Mouse (Mus musculus) cerebellum, postnatal 14 days (tissue): ENCODE results near the gene Hist2h4.
A peak's percentile ranks its signal among the peaks of the same experiment; 100 is the strongest.

ENCODE experiments used
- DNase-seq, 2 experiments: peaks; one replicate each; pipeline ENCODE4 v3.0.0; 2021; ENCODE audit warnings: mixed read lengths in 2 of 2

Hist2h4 gene

GRCm38 (mm10) chr3:96245003-96245886, 17.9 kb downstream of the Hist2h4 start, which contains the start of gene Hist2h2aa1:
Gene Hist2h2aa1, plus strand, starts transcription at chr3:96245497.
- peak; percentile 88 to 90 for DNase-seq

DNA sequence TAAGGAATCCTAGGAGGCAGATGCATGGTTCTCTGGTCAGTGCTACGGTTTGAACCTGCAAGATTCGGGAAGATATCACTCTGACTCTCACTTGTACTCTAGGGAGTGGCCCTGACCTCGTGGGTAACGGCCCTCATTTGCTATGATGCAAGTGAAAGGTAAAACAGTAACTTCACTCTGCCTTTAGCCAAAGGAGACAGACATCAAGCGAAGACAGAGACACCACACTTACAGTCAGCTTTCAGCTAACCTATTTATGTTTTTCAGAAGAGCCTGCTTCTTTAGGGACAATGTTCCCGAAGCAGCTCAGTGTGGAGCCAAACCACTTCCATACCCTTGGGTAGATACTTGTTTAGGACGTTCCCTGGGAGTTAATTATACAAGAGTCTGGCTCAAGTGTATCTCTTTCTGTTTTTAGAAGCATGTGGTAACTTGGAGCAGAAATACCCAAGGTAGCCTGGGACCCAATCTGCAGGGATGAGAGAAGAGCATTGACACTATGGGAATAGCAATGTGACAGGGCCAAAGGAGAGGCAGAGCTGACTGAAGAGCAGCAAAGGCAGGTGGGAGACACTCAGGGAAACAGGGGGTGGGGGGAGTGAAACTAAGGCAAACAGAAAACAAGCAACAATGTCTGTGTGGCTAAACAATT, 19.1 kb downstream of the Hist2h4 start:
- no peak for DNase-seq

DNA sequence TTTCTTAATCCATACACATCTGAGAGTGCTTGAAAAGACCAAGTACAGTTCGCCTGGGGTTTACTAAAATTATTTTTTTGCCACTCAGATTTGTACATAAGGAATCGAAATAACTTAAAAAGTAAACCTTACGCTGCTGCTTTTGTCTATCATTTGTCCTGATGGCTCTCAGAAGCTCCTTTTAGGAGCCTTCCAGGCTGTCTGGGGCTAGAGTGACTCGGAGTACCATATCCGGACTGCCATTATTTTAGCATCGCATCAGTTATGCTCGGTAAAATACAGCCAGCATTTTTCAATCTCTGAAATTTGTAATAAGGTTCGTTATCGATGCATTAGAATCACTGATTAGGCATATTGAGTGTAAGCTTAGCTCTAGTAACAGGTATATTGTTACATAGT, 22.3 kb downstream of the Hist2h4 start:
- DNase-seq, result no peak

GRCm38 (mm10) chr3:96239949-96240798, 22.9 kb downstream of the Hist2h4 start, which contains the start of gene Hist2h2aa2:
Gene Hist2h2aa2, minus strand, starts transcription at chr3:96240276.
- DNase-seq, result peak; percentile 95 to 98

DNA sequence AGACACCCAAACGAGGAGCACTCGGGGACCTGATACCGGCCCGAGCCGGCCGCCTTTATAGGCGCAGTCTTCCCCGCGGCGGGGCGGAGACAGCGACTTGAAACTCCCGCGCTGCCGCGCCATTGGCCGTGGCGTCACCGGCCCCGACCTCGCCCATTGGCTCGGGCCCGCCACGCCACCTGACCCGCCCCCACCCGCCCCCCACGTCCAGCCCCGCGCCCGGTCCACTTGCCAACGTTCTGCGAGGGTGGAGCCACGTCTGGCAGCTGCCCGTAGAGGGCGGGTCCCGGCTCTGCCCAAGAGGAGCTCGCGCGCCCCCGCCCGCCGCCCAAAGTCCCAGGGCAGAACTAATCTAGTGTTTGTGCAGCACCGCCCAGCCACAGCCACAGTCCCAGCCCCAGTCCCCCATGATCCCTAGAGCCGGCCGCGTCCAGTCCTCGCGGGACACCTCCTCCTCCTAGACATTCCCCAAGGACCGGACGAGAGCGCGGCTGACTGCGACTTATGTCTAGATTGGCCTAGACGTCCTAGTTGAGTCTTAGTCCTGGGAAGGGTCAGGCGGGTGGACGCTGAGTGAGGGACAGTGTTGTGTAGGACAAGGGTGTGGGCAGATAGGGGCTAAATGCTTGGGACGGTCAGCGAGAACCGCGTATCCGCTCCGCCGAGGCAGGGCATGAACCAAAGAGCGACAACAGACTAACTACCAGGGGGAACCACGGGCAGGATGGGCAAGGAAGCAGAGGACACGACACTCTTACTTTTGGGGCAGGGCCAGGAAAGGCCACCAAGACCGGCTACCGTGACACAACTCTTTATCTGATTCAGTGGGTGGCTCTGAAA, 23.9 kb downstream of the Hist2h4 start, which contains the start of gene Hist2h3c2:
Gene Hist2h3c2, minus strand, starts transcription at position 174 of the 840 bp plus-strand sequence.
- DNase-seq, result peak; percentile 49 to 62

DNA sequence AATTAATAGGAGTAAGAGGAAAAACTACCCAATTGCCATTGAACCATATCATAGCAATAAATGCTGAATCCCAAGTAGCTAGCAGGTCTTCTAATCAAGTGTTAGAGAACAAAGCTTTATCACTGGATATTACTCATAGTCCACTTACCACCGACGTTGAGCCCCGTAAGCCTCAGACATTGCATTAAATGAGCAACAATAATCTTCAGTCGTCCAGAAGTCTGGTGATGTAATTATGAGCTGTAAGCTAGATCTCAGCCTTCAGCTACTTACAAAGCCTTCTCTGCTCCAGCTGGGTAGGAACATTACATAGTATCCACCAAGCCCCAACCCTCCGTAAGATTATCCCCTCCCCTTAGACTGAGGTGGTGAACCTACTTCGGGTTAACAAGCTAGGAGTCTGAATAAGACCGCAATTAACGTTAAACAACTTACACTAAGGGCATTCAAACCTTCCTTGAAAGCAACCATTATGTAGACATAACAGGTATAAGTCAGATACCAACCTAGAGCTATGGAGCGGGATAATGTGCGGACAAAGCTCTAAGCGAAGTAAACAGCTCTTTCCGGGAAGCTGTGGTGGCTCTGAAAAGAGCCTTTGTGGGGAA, 25.1 kb downstream of the Hist2h4 start:
- DNase-seq, result no peak

GRCm38 (mm10) chr3:96237335-96237903, 25.7 kb downstream of the Hist2h4 start:
- DNase-seq, result no peak

DNA sequence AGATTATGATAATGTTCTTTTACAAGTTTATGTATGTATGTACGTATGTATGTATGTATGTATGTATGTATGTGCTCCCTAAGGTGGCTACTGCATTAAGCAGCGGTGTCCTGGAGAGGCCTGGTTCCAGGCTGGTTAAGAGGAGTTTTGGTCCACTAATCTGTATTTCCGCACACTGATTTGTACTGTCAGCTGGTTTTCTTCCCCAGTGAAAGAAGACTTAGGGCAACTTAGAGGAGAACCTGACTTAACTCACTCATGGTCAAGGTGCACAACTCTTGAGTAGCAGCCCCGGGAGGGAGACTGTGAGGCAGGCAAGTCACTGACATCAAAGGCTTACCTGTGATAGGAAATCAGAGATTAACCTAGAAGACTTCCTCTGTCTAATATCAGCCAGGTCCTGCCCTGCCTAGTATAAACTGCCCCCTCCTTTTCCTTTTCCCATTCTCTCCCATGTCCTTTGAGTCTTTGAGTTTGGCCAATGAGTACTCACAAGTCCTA, 26.2 kb downstream of the Hist2h4 start:
- DNase-seq, result no peak

DNA sequence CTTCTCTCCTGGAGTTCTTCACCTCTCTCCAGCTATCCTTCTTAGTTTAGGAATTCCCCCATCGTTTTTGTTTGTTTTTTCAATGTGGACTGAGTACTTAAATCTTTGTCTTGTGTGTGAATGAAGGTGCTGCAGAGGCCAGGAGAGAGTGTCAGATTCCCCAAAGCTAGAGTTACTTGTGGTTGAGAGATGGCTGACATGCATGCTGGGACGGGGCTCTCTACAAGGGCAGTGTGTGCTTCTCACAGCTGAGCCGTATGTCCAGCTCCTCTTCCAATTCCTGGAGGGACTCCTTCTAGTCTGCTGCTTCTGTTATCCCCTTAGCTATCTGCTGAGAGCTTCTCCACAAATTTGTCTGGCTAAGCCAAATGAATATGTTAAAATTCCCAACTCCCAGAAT, 27.3 kb downstream of the Hist2h4 start:
- DNase-seq, result no peak

DNA sequence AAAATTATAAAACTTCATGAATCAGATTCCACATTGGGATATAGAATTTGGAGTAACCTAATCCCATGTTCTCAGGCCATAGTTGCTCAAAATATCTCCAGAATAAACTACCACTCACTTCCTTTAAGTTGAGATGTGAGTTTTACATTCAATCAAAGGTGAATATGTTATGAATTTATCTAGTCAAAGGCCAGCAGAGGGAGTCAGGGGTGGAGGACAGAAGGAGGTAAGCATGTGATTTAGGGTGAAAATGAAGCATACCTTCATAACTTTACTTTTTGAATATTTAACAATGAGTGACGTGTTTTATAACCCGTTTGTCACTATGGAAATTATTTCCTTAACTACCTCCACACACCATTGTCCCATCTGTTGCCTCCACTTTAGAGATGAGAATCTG, 28.2 kb downstream of the Hist2h4 start:
- DNase-seq, result no peak

DNA sequence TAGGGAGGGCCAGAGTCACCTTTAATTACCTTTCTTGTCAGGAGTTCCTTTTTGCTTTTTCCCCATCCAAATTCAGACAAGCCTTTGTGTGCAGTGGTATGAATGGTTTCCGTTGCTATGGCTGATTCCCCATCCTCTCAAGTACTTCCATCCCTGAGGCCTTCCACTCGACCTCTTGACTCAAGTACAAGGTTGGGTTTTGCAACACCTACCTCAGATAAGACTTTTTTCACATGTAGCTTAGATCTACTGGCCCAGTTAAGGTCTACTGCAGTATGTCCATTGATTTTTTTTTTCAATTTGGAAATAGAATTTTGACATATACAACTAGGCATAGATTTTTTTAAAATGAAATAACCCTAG, 31.4 kb downstream of the Hist2h4 start:
- no peak for DNase-seq

- no peak for DNase-seq
Observed at GRCm38 (mm10) chr3:96230910-96231757, 32.0 kb downstream of the Hist2h4 start.

DNA sequence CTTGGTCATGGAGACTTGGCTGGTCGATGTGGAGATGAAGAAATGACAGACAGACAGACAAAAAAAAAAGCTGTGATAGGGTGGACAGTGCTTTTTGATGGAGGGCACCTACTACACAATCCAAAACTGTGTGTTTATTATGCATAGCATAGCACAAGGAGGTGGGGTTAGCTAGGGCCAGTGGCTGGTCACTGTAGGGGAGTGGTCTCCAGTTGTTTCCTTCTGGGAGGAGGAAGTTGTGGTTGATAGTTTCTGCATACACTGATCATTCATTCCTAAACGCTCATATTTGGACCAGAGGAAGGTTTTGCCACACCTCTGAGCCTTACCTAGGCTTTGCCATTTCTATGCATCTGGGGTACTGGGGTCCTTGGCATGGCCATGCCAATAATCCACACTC, 32.7 kb downstream of the Hist2h4 start:
- DNase-seq, result no peak

DNA sequence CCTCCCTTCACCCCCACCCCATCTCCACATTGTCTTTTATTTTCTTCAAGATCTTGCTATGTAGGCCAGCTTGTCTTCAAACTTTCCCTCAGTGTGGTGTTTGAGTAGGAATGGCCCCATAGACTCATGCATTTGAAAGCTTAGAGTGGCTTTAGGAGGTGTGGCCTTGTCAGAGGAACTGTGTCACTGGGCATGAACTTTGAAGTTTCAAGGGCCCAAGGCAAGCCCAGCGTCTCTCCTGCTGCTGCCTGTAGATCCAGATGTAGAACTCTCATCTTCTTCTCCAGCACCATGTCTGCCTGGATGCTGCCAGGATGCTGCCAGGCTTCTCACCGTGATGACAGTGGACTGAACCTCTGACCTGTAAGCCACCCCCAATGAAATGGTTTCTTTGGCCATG, 34.3 kb downstream of the Hist2h4 start:
- DNase-seq, result no peak

DNA sequence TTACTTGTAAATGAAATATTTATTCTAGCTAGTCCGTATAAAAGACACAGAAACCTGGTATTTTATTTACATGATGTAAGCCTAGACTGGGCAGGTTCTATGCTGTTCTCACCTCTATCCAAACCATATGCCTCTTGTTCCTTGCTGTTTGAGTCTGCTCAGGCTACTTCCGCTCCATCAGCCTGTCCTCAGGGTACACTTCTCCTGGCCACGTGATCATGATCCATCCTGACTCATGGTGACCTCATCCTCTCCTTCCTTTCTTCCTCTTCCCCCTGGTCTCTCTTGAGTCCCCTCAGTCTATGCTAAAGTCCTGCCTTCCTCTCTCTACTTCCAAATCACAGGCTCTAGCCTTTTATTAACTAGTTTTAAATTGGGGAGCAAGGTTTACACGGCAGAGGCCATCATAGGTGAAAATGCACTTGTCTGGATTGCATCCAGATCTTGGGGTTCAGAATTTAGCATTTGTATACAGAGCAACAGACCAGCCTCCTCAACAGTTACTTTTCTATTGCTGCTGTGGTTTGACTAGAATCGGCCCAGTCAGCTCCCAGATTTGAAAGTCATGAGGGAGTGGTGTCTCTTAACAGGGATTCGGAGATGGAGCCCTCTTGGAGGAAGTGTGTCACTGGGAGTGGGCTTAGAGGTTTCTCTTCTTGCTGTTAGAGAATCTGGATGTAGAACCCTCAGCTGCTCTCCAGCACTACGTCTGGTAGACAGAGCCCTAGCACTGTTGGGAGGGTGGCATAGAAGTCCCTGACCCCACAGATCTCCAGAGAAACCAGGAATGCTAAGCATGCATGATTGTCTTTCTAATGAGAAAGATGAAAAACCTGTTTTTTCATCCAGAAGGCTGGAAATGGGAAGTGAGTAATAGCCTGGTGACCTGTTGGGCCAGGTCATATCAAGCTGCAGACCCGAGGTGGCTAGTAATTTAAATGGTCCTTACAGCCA, 36.1 kb downstream of the Hist2h4 start:
- DNase-seq, result no peak

GRCm38 (mm10) chr3:96225421-96225820, 37.7 kb downstream of the Hist2h4 start:
- no peak for DNase-seq

- no peak for DNase-seq
Observed at GRCm38 (mm10) chr3:96222774-96223173, 40.3 kb downstream of the Hist2h4 start.

GRCm38 (mm10) chr3:96221640-96222038, 41.5 kb downstream of the Hist2h4 start:
- DNase-seq, result peak in 1 of 2 experiments; percentile 30
